Mouse (Mus musculus) erythroblast, adult 5-6 weeks (primary cell): ENCODE results near the gene Pde9a. TPM values are rescaled to one million over a fixed set of nuclear protein-coding genes. Genes with fewer than 3 reads are reported as not detected.

Experiments used
- ATAC-seq: replicated peaks from 2 replicates; pipeline ENCODE4 v1.8.0; 2016; ENCODE audit warnings: moderate number of reproducible peaks, mild to moderate bottlenecking, moderate TSS enrichment, inconsistent platforms; ENCODE audit not compliant: poor library complexity, low FRiP score, severe bottlenecking
- total RNA-seq, 2 experiments: library from RNA; stranded (forward) in 1 of 2; stranded (reverse) in 1 of 2; fragments of 150-400 nt in 1 of 2; fragments of 200-764, 138-1000 nt in 1 of 2; gene quantifications; 2 replicates each; pipeline versions ENCODE4 v1.2.3 to v1.2.4; 2015 to 2017; ENCODE audit warnings: low replicate concordance in 2 of 2

The Pde9a gene
- total RNA-seq, 2 experiments from 2014 or later, result not detected

GRCm38 (mm10) chr17:31384968-31385627 is 912 bp upstream of the Pde9a start:
- no peak for ATAC-seq

GRCm38 (mm10) chr17:31386766-31387275 is 811 bp downstream of the Pde9a start:
- no peak for ATAC-seq

- ATAC-seq, result no peak
Measured at GRCm38 (mm10) chr17:31389432-31390050, 3.5 kb downstream of the Pde9a start.

GRCm38 (mm10) chr17:31391462-31391861 is 5.5 kb downstream of the Pde9a start:
- no peak for ATAC-seq

GRCm38 (mm10) chr17:31392041-31392440 is 6.0 kb downstream of the Pde9a start:
- no peak for ATAC-seq

GRCm38 (mm10) chr17:31393811-31394210 is 7.8 kb downstream of the Pde9a start:
- no peak for ATAC-seq

GRCm38 (mm10) chr17:31400294-31400693 is 14.3 kb downstream of the Pde9a start:
- ATAC-seq, result no peak

- ATAC-seq, result no peak
Measured at GRCm38 (mm10) chr17:31401160-31401559, 15.2 kb downstream of the Pde9a start.

GRCm38 (mm10) chr17:31402713-31403112 is 16.7 kb downstream of the Pde9a start:
- ATAC-seq, result no peak

- ATAC-seq, result no peak
Measured at GRCm38 (mm10) chr17:31405694-31406227, 19.8 kb downstream of the Pde9a start.

GRCm38 (mm10) chr17:31409741-31410350 is 23.8 kb downstream of the Pde9a start:
- no peak for ATAC-seq

- ATAC-seq, result no peak
Measured at GRCm38 (mm10) chr17:31415258-31415657, 29.2 kb downstream of the Pde9a start.

GRCm38 (mm10) chr17:31418804-31419597 is 33.0 kb downstream of the Pde9a start:
- ATAC-seq, result no peak

GRCm38 (mm10) chr17:31419598-31419950 is 33.6 kb downstream of the Pde9a start:
- no peak for ATAC-seq

- ATAC-seq, result no peak
Measured at GRCm38 (mm10) chr17:31419995-31420394, 34.0 kb downstream of the Pde9a start.

GRCm38 (mm10) chr17:31420658-31421057 is 34.6 kb downstream of the Pde9a start:
- no peak for ATAC-seq

GRCm38 (mm10) chr17:31422381-31422780 is 36.4 kb downstream of the Pde9a start:
- no peak for ATAC-seq

GRCm38 (mm10) chr17:31423020-31423419 is 37.0 kb downstream of the Pde9a start:
- ATAC-seq, result no peak

- no peak for ATAC-seq
Measured at GRCm38 (mm10) chr17:31424358-31424757, 38.3 kb downstream of the Pde9a start.

GRCm38 (mm10) chr17:31424798-31425197 is 38.8 kb downstream of the Pde9a start:
- no peak for ATAC-seq
